Mouse (Mus musculus) forebrain, embryonic 14.5 days (tissue): Measurements from ENCODE around the gene Scyl1. TPM values are rescaled to one million over a fixed set of nuclear protein-coding genes. Genes with fewer than 3 reads are reported as not detected.
"Not testable (repeated sequence)": the region's sequence is repeated elsewhere in the genome, so short reads cannot be mapped to it uniquely, and the experiment has no call there.

ENCODE experiments used
- ATAC-seq: fragments of 200-750 bp; cut with Nextera tagmentation; 2 replicates; pipeline ENCODE4 v1.8.0; 2017; ENCODE audit warnings: mild to moderate bottlenecking, moderate library complexity
- DNase-seq: peaks from one replicate; pipeline ENCODE4 v3.0.0-alpha.2; 2015; ENCODE audit warnings: low spot score
- H3K27ac ChIP-seq: fragments of 300-500 bp; sonication (generic); 2 replicates; pipeline ENCODE4 v1.5.1; 2014; ENCODE audit warnings: low read depth, mild to moderate bottlenecking, control low read depth, low read length, moderate library complexity
- H3K27me3 ChIP-seq: fragments of 300-500 bp; sonication (generic); replicated peaks from 2 replicates; pipeline ENCODE4 v1.6.1; 2014; ENCODE audit warnings: low read length, control low read depth, mixed read lengths; ENCODE audit not compliant: control insufficient read depth, insufficient read depth
- H3K36me3 ChIP-seq: fragments of 300-500 bp; sonication (generic); 2 replicates; pipeline ENCODE4 v1.6.1; 2014; ENCODE audit warnings: low read length, control low read depth; ENCODE audit not compliant: control insufficient read depth, insufficient read depth
- H3K4me1 ChIP-seq: fragments of 300-500 bp; sonication (generic); 2 replicates; pipeline ENCODE4 v1.6.1; 2014; ENCODE audit warnings: antibody characterized with exemption, low read length, control low read depth; ENCODE audit not compliant: control insufficient read depth, insufficient read depth
- H3K4me2 ChIP-seq: fragments of 300-500 bp; sonication (generic); 2 replicates; pipeline ENCODE4 v1.6.1; 2014; ENCODE audit warnings: mild to moderate bottlenecking, control low read depth, low read length
- H3K4me3 ChIP-seq: fragments of 300-500 bp; sonication (generic); 2 replicates; pipeline ENCODE4 v1.5.1; 2014; ENCODE audit warnings: low read depth, low read length, control low read depth
- H3K9ac ChIP-seq: fragments of 300-500 bp; sonication (generic); 2 replicates; pipeline ENCODE4 v1.6.1; 2014; ENCODE audit warnings: mild to moderate bottlenecking, low read length, control low read depth, moderate library complexity
- H3K9me3 ChIP-seq: fragments of 300-500 bp; sonication (generic); replicated peaks from 2 replicates; pipeline ENCODE4 v1.6.1; 2016; ENCODE audit warnings: low read length, control low read depth, mixed read lengths; ENCODE audit not compliant: control insufficient read depth
- WGBS: fragments of 180-500 bp; shearing (Covaris S2); extraction: QIAGEN DNeasy Blood & Tissue Kit; methylation state at CpG from one replicate; pipeline ENCODE4 v1.1.7; 2014; 5-methylcytosine and 5-hydroxymethylcytosine counted together
- polyA plus RNA-seq: library from polyadenylated mRNA; unstranded; fragments of >200 nt; fragmentation: Nextera tagmentation; extraction: Ambion mirVana; gene quantifications from 2 replicates; pipeline ENCODE4 v1.2.1, GENCODE M21; 2014

The Scyl1 gene
- polyA plus RNA-seq, 1 experiment from 2014 or later, result 56.1 TPM

DNA sequence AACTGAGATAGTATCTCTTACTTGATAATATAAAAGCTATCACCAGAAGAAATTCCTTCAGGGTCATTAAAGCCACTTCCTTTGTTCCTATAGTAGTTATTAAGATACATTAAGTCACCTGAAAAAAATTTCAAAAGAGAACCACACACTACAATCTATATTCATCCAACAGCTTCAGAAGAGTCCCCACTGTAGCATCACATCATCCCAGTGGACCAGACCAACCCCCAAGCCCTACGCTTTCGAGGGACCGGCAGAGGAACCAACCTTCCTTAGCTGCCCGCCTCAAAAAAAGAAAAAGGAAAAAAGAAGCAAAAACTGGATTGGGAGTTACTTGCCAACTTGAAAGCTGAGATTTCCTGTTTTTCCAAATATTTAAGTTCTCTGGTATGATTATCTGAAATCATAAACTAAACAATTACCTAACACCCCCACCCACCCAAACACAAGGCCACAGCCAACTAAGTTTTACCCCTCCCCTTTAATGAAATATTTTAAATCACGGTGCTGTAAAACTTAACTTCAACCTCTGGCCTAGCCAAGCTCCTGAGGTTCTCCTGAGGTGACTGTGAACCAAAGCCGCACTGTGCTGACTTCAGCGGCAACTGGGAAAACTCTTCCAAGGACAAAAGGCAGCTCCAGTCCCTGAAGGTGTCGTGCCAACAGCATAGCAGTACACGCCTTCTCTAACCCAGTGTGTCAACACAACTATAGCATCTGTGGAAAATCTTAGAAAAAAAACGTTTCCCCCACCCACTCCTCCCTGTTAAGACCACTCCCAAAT lies 28.5 kb upstream of the Scyl1 start:
- no peaks in the 10 kb centered on the region for H3K27me3 ChIP-seq
- peak overlapping the region; percentile 97 for H3K4me3 ChIP-seq
- DNase-seq (peak; percentile 52), ATAC-seq (no peak)
- peak overlapping the region; percentile 77 for H3K4me2 ChIP-seq
- under 1% methylated on average over 10 of the region's 10 CpGs for WGBS
- no peaks in the 10 kb centered on the region for H3K9me3 ChIP-seq
- peak overlapping the region; percentile 99 for H3K9ac ChIP-seq
- H3K27ac ChIP-seq, result peak overlapping the region; percentile 100
- H3K4me1 ChIP-seq, result peaks cover 34% of the 10 kb centered on the region
- H3K36me3 ChIP-seq, result peaks cover 48% of the 10 kb centered on the region

DNA sequence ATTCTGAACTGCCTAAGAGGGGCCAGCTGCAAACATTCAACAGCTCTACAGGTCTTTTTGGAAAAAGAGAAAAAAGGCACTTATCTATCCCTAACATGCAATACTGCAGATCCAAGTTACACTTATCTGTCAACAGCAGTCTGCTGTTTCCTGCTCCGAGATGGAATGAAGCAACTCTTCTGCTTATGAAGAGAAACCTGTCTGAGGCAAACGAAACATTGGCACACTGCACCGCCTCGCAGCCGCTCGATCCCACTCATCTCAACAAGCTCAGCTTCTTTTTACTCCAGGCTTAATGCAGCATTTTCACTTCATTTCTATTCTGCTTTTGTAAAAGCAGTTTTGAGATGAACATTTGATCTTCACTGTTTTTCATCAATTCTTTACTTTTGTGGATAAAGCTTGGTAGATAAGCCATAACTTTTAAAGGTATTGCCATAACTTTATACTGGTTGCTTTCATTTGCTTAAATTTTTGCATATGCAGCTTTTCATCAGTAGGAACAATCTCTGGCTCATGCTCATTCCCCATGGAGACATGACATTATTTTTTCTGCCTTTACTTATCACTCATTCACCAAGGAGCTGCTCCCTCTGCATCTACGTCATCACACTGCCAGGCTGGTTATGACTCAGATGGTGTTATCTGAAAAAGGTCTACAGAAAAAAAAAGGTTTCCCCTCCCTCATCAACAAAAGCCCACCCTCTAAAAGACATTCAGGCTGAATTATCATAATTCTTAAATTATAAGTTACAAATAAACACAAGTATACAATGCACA lies 27.7 kb upstream of the Scyl1 start:
- DNase-seq (peak; percentile 46), ATAC-seq (no peak)
- Histone ChIP-seq H3K27ac (0 out of 2 replicates have a peak overlapping the region, but pooled peaks have one; percentile 14), H3K4me2 (peak overlapping the region; percentile 77), H3K4me1 (peaks cover 25% of the 10 kb centered on the region), H3K36me3 (peaks cover 51% of the 10 kb centered on the region), H3K27me3 (no peaks in the 10 kb centered on the region), H3K4me3 (peak overlapping the region; percentile 97), H3K9me3 (no peaks in the 10 kb centered on the region), H3K9ac (peak overlapping the region; percentile 79)
- WGBS, result under 1% methylated on average over 7 of the region's 7 CpGs

DNA sequence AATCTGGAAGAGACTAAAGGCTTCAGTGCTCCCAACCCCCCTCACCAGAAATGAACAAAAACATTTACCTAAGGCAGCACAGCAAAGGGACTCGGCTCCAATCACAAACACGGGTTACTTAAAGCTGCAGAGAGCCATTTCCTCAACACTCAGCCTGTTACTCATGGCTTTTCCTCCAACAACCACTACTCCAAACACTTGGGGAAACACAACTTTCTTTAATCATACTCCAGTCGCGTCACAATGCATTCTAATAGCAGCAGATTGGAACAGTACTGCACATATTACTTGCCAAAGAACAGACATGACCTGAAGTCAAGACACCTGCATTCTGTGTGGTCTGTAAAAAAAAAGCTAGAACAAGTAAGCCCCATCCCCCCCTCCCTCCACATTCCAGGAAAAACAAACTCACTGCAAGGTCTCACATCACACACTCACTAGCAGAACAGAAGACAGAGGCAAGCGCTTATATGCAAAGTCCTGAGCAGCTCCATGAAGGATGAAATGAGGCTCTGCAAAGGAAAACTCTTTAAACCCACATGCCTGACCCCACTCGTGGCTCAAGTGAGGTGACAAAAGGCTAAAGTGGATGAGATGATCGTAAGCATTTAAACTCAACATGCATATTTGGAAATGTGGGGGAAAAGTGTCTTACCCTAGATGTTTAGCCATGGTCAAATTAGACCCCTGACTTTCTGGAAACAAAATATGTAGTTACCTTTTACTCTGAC lies 26.3 kb upstream of the Scyl1 start:
- DNase-seq (peak; percentile 42), ATAC-seq (no peak)
- no peaks in the 10 kb centered on the region for H3K27me3 ChIP-seq
- H3K4me1 ChIP-seq, result peaks cover 20% of the 10 kb centered on the region
- peak overlapping the region; percentile 97 for H3K4me3 ChIP-seq
- no peaks in the 10 kb centered on the region for H3K9me3 ChIP-seq
- 17% methylated on average over 7 of the region's 7 CpGs for WGBS
- no peak overlapping the region for H3K27ac ChIP-seq
- H3K4me2 ChIP-seq, result peak overlapping the region; percentile 77
- peak overlapping the region; percentile 79 for H3K9ac ChIP-seq
- H3K36me3 ChIP-seq, result peaks cover 51% of the 10 kb centered on the region

DNA sequence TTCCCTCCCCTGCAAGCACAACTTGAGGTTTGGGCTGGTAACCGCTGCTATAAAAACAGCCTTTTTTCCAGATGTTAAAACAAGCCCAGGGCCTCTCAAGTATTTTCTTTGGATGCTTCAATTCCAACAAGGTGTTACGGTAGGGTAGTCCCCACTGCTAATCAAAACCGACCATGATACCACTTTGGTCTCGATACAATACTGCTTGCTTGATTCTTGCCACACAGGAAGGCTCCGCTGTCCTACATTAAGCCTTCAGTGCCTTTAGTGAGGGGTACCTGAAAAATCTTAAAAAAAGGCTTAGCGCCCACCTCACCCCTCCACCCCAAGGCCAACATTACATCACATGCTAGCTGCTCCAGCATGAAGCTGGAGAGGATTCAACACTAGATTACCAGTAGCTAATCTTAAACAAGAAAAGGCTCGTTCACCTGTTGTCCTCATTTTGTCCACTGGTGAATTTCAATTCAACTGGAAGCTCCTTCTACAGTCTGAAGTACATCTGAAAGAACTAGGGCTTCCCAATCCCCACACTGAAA lies 25.4 kb upstream of the Scyl1 start:
- peaks cover 51% of the 10 kb centered on the region for H3K36me3 ChIP-seq
- WGBS, result 61% methylated on average over 7 of the region's 7 CpGs
- H3K4me2 ChIP-seq, result peak overlapping the region; percentile 77
- peak overlapping the region; percentile 79 for H3K9ac ChIP-seq
- no peak for DNase-seq
- no peaks in the 10 kb centered on the region for H3K9me3 ChIP-seq
- H3K27me3 ChIP-seq, result no peaks in the 10 kb centered on the region
- peaks cover 20% of the 10 kb centered on the region for H3K4me1 ChIP-seq
- H3K27ac ChIP-seq, result no peak overlapping the region
- no peak for ATAC-seq
- H3K4me3 ChIP-seq, result peak overlapping the region; percentile 97

DNA sequence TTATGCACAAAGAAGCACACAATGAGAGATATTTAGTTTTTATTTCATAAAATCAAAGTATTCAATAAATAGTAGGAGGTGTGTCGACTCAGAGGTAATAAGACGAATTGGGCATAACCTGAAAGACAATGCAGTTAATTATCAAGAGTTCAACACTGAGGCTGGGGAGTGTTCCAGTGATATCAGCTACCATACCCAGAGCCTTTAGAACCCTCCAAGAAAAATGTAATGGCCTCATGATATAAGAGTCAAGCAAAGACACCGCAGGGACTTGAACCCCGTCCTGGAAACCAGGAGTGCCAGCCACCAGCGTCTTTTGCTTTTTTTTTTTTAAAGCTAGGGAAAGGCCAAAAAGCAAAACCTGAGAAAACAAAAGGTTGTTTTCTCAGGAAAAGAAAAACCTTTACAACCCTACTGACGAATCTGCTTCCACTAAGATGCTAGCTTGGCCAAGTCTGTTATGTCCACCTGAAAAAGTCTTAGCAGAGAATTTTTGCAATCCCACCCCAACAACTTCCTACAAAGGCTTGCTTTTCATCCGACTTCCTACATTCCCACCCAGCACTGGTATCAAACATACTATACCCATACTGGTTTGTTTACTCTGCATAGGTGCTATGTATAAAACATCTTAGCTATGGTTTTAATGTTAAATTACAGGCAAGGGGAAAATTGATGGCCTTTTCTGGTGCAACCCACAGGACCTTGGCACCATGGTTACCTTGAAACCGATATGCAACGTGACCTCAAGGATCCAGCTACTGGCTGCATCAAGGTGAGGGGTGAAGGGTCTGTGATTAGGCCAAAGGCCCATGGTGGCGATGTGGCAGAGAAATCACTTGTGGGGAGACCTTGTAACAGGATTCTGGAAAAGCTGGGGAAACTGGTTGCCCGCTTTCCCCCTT lies 24.7 kb upstream of the Scyl1 start:
- Histone ChIP-seq H3K4me2 (peak overlapping the region; percentile 77), H3K4me3 (peak overlapping the region; percentile 97), H3K36me3 (peaks cover 51% of the 10 kb centered on the region), H3K9me3 (no peaks in the 10 kb centered on the region), H3K9ac (peak overlapping the region; percentile 79), H3K27me3 (no peaks in the 10 kb centered on the region), H3K27ac (no peak overlapping the region), H3K4me1 (peaks cover 20% of the 10 kb centered on the region)
- DNase-seq (no peak), ATAC-seq (no peak)
- WGBS, result 61% methylated on average over 11 of the region's 11 CpGs

DNA sequence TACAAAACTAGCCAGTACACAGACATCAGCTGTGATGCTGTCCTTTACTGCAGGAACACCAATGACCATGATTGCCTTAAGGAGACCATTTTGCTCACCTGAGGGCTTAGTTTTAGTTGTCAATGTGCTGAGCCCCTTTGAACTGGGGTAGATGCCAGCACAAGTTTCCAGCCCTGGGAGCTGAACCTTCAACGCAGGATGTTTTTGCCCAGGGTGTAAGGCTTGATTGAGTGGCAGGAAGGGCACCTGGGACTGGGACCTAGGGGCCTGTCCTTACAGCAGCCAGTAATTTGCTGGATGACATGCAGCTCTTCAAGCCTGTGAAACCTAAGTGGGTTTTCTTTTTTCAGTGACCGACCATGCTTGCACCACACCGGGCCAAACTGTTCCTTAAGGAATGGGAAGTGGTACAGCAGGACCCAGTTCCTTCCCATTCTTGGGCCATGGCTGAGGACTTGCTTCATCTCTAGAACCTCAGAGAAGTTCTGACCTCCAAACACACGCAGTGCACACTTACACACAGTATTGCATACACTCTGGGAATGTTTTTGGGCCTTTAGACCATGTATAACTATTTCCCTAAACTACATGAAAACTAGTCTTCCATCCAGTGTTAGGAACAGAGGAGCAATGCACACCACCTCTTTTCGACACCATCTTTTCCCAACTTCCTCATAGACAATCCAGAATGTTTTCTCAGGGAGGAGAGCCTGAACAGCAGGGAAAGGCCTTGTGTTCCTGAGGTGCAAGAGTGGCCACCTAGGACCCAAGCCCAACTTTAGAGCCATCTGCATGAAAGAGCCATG lies 23.8 kb upstream of the Scyl1 start:
- DNase-seq (peak; percentile 28), ATAC-seq (peak; percentile 24)
- Histone ChIP-seq H3K4me1 (peaks cover 20% of the 10 kb centered on the region), H3K27ac (no peak overlapping the region), H3K27me3 (no peaks in the 10 kb centered on the region), H3K9ac (peak overlapping the region; percentile 79), H3K4me2 (peak overlapping the region; percentile 77), H3K9me3 (no peaks in the 10 kb centered on the region), H3K36me3 (peaks cover 48% of the 10 kb centered on the region), H3K4me3 (no peak overlapping the region; the same call in 1 of the 2 replicates)
- 38% methylated on average over 5 of the region's 5 CpGs for WGBS

DNA sequence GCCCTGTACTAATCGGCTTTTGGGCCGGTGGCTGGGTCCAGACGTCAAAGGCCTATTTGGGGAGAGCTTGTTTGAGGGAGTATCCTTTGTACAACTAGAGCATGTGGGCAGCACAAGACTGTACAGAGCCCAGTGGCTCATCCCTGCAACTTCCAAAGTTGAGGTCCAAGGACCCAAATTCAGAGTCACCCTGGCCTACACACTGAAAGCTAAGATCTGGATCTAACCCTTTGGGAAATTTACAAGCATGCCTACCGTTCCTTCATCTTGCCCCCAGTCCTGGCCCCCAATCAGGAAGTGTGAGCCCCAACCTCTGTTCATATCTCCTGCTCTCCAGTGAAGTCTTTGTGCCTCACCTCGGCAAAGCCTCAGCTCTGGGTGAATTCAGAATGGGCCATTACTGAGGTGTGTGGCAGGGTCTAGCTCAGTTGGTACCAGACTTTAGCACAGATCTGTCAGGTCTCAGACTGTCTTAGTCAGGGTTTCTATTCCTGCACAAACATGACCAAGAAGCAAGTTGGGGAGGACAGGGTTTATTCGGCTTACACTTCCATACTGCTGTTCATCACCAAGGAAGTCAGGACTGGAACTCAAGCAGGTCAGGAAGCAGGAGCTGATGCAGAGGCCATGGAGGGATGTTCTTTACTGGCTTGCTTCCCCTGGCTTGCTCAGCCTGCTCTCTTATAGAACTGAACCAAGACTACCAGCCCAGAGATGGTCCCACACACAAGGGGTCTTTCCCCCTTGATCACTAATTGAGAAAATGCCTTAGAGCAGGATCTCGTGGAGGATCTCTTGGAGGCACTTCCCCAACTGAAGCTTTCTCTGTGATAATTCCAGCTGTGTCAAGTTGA lies 22.9 kb upstream of the Scyl1 start:
- H3K4me1 ChIP-seq, result peaks cover 20% of the 10 kb centered on the region
- peaks cover 46% of the 10 kb centered on the region for H3K36me3 ChIP-seq
- peak; percentile 7 for DNase-seq
- H3K9ac ChIP-seq, H3K9me3 ChIP-seq, H3K4me3 ChIP-seq, H3K27me3 ChIP-seq: not testable (repeated sequence)
- peak; percentile 21; the same call in 1 of the 2 replicates for ATAC-seq
- 0 out of 2 replicates have a peak overlapping the region, but pooled peaks have one; percentile 1 for H3K27ac ChIP-seq
- WGBS, result 37% methylated on average over 7 of the region's 7 CpGs
- peak overlapping the region; percentile 77; the same call in 1 of the 2 replicates for H3K4me2 ChIP-seq
